Mouse (Mus musculus) heart, adult 9 months (tissue): ENCODE data around the gene Bdnf.

Experiments used
- DNase-seq, 2 experiments: peaks; one replicate each; pipeline ENCODE4 v3.0.0; 2022; ENCODE audit warnings: low spot score in 2 of 2

Bdnf gene

DNA sequence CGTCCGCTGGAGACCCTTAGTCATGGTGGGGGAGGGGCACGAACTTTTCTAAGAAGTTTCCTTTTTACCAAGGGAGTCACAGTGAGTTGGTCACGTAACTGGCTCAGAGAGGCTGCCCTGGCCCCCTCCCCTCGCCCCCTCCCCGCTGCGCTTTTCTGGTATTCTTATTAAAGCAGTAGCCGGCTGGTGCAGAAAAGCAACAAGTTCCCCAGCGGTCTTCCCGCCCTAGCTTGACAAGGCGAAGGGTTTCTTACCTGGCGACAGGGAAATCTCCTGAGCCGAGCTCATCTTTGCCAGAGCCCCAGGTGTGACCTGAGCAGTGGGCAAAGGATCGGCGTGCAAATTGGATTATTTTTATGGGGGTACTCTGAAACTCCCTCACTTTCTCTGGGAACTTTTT, at the start of gene Bdnf:
Gene Bdnf (plus strand): TSS at position 169 of the 400 bp plus-strand sequence.
- DNase-seq, result no peak

DNA sequence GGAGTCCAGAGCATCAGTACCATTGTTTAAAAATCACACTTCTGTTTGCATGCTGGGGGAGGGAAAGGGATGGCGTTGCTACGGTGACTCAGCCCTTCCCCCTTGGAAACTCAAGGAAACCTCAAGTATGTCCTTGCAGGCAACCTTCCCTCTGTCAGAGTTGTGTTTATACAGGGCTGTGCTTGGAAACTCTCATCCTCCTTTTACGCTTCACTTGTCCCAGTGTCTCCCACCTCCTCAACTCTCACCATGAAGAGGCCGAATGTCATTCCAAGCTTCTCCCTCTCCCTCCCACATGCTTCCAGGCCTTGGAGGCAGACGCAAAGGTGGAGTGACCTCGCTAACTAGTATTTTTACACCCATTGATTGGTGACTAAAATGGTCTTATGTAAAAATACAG, 47.6 kb upstream of the Bdnf start:
- DNase-seq, result no peak

DNA sequence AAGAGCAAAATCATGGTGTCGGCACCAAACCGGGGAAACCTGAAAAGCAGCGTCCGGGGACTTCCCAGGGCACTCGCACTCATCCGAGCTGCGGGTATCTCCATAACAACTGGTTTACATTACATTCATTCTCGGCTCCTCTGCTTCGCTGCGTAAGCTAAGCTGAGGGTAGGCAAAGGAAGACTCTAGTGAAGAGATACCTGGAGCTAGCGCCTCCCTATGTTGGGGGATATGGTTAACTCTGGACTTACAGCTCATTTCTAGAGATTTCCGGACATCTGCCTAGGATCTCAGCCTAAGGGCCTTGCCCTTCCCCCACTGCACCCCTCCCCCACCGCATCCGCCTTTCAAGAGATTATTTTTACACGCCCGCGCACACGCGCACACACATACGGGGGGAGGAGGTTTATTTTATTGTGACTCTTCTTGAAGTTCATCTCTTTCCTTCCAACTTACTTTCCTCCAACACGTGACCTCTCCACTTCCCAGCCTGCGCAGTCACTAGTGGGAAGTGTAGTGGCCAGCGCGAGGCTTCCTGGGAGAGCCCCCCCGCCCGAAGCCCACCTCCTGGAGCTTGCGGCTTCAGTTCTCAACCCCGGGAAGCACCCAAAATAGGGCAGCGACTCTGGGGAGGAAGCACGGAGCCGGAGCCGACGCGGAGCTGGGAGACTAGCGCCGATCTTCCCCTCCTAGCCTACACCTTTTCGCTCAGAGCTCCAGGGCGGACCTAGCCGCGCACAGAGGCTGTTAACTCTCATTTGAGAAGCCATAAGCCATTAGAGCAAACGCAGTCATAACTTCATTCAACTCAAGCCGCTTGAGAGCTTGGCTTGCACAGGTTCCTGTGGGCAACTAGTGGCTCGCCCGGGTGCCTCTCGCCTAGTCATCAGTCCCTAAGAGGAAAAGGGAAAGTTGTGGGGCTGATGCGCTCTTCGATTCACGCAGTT, 718 bp upstream of the Bdnf start:
- DNase-seq, result no peak

DNA sequence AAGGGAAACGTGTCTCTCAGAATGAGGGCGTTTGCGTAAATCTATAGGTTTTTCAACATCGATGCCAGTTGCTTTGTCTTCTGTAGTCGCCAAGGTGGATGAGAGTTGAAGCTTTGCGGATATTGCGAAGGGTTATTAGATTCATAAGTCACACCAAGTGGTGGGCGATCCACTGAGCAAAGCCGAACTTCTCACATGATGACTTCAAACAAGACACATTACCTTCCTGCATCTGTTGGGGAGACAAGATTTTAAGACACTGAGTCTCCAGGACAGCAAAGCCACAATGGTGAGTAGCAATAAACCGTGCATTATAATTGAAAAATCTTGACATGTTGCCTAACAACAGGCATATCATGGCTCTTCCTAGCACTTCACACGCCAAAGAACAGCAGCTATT, 551 bp downstream of the Bdnf start:
- no peak for DNase-seq

DNA sequence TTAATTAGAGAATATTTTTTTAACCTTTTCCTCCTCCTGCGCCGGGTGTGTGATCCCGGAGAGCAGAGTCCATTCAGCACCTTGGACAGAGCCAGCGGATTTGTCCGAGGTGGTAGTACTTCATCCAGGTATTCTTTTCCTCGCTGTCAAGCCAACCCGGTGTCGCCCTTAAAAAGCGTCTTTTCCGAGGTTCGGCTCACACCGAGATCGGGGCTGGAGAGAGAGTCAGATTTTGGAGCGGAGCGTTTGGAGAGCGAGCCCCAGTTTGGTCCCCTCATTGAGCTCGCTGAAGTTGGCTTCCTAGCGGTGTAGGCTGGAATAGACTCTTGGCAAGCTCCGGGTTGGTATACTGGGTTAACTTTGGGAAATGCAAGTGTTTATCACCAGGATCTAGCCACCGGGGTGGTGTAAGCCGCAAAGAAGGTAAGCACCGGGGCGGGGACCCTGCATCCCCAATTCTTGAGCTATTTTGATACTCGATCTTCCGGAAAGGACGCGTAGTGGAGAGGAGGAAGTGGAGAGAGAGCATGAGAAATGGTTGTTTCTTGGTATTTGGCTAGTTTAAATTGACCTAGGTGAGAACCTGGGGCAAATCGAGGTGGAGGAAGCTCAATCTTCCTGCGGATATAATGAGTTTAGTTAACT, 1.6 kb downstream of the Bdnf start:
- DNase-seq, result no peak

DNA sequence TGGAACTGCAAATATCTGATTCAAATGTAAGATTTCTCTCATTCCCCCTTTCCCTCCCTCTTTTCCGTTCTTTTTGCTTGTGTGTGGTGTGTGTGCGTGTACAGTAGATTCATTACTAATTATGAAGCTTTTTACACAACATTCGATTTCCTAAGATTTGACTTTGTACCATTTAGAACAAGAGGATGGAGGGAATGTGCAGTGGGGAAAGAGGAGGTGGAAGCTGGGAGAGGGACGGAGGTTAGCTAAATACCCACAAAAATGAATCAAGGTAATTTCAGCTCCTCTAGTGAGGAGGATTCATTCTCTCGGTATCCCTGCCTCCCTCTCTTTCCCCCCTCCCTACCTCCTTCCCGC, 2.1 kb downstream of the Bdnf start:
- DNase-seq, result no peak

DNA sequence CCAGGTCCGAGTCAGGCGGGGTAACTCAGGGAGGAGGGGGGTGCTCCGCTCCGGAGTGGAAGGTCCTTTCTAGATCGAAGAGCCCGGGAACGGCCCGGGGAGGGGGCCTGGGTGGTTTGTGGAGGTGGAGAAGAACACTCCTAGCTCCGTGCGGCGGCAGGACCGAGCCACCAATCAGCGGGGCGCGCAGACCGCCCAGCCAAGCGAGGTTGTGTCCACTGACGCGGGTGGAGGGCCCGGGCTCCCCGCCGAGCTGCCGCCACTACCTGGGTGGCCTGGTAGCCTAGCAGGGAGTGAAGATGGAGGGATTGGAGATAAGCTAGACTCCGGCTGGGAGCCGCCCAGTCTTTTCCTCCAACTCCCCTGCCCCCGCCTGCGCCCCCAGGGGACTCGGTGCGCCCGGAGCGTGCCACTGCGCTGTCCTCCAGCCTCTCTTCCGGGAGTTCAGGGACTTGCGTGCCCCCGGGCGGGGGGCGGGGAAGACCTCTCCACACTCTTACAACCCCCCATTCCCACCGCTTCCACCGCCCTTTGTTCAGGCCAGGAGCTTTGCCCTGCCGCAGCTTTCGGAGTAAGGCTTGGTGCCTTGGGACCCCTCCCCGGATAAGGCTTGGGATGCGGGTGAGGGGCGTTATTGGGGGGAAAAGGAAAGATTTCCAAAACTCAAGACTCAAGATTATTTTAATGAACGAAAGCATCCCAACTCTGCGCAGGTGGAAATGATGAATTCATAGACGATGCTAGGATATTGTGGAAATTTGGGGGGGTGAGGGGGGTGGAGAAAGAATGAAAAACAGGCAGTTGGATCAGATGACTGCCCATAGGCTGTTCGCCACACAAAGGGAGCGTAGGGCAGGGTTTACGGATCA, 3.0 kb downstream of the Bdnf start:
- DNase-seq, result no peak

DNA sequence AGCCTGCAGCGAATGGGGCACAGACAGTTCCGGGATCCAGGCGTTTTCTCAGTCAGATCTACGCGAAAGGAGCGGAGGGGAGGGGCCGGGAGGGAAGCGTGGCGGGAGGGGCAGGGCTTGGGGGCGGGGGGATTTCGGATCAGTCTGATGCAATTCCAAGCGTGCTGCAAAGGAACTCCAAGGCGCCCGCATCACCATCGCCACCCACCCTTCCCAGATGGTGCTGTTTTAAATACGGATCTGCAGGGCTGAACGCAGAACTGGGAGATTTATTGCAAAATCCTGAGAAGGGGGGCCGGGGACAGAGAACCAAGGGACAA, 3.5 kb downstream of the Bdnf start:
- DNase-seq, result peak in 1 of 2 experiments; percentile 0

DNA sequence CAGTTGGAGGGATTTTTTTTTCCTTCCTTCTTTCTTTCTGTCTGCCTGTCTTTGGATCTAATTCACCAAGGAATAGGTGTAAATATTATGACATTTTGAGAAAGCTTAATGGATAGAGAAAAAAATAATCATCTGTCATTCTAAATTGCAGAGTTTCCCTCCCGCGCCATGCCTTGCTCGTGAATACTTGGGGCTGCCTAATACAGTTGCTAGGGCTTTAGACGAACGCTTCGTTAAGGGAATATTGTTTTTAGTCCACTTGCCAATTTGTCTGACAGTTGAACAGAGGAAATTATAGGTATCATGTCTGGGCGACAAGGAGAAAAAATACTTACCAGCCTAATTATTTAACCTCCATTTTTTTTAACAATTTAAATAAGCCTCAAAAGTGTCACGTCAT, 4.0 kb downstream of the Bdnf start:
- no peak for DNase-seq

DNA sequence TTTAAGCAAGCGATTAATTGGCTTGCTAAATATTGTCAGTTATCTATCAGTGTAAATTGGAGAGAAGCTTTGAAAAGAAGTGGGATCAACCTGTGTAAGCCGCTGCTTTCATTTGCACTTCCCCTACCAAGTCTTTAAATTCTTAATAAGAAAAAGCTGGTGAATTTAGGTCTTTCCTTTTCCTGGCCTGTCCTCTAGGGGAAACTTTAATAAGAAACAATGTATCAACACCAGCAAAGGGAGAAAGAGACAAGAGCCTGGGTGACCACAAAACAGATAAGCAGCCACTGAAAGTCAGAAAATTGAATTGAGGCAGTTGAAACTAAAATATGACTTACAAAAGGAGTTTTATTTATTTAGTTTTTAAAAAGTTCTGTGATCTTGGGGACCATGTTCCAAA, 4.9 kb downstream of the Bdnf start:
- DNase-seq, result no peak

DNA sequence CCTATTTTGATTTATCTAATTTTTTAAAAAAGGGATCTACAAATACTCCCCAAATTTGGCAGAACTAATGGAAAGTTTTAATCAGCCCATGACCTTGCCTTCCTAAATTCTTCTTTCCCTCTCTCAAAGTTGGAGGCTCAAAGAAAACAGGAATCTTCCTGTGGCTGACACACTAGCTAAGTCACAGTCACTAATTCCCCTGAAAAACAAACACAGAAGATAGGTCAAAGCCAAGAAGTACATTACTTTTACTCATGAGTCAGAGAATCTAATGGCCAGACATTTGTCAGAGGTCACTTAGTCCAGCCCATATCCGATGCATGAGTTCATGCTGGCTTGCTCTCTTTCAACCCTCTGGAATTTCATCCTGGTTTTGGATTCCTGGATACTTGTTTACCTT, 6.6 kb downstream of the Bdnf start:
- no peak for DNase-seq

DNA sequence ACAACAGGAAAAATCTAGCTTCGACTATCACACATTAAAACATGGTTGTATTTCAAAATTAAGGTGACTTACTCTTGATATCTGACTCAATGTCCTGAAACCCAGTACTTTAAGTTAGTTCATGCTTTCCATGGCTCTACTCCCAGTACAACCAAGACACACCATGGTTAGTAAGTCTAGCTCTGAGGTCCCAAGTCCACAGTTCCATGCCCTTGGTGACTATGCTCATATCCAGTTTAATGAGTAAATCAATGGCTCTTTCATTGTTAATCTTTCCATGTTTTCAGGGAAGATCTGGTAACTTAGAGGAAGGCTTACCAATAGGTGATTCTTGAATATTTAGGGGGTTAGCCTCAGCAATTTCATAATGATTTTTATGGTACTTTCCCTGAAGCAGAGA, 14.2 kb downstream of the Bdnf start:
- no peak for DNase-seq

DNA sequence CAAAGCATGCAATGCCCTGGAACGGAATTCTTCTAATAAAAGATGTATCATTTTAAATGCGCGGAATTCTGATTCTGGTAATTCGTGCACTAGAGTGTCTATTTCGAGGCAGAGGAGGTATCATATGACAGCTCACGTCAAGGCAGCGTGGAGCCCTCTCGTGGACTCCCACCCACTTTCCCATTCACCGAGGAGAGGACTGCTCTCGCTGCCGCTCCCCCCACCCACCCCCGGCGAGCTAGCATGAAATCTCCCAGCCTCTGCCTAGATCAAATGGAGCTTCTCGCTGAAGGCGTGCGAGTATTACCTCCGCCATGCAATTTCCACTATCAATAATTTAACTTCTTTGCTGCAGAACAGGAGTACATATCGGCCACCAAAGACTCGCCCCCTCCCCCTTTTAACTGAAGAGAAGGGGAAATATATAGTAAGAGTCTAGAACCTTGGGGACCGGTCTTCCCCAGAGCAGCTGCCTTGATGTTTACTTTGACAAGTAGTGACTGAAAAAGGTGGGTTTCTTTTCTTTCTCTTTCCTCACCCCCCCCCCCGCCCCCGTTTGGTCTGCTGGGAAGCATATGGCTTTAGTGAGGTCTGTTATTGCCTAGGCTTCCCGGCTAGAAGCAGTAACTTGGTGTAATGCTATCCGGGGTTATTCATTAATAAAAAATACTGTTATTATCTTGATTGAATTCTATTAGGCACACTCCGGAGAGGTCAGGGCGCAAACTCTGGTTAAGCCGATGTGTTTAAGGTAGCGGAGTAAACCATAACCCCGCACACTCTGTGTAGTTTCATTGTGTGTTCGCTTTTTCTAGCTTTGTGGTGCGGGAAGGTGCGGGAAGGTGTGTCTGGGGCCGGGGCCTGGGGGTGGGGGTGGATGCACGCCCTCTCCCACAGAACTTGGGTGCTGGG, 18.0 kb downstream of the Bdnf start:
- DNase-seq, result no peak

DNA sequence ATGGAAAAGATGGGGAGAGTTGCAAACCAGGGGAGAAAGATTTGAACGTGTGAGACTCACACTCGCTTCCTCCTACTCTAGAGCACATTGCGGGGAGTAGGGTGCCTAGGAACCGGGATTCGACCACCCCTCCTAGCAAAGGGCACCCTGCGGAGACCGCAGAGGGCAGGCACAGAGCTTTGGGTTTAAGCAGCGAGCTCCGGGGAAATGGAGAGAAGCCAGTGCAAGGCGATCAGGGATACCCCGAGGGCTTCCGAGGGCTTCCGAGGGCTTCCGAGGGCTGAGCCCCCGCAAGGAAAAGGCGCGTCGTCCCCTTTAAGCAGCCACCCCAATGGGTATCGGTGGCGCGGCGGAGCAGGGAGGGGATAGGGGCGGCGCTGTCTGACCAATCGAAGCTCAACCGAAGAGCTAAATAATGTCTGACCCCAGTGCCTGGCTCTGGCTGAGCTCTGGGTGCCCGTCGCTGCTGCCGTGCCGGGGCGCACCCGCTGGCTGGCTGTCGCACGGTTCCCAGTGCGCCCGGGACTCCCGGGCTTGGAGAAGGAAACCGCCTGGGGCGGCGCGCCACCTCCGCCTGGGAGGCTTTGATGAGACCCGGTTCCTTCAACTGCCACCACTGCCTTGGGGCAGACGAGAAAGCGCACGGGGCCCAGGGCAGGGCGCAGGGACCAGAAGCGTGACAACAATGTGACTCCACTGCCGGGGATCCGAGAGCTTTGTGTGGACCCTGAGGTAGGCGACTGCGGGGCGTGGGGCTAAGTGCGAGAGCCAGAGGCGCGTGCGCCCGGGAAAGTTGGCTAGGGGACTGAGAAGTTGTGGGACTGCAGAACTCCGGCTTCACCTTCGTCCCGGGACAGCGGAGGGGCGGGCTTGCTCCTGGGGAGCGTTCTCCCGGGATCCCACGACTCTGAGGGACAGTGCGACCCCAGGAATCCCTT, 18.9 kb downstream of the Bdnf start:
- peak; percentile 48 to 53 for DNase-seq

DNA sequence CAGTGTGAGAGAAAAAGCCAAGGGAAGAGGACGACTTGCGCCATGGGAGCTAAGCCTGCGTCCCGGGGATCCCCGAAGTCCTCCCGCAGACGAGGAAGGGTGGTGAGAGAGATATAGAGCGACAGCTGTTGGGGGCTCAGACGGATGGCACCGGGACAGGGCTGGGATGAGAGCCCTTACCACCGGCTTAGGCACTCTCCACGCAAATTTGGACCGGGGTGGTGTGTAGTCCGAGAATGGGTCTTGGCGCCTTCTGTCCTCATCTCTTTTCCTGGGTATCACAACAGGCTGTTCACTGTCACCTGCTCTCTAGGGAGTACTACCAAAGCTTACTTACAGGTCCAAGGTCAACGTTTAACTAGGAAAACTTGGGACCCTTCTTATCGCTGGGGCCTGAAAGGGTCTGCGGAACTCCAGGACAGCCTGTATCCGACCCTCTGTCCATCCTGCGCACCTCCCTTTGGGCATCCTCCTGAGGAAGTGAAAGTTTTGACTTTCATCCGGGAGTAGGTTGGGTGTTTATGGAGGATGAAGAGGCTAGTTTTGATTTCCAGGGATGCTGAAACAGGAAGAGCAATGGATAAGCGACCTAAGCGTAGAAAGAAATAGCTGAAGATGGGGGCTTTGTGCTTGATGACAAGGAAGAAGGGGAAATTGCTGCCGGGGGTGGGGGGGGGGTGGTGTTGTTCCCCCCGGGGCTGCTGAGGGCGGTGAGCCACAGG, 19.8 kb downstream of the Bdnf start:
- DNase-seq, result no peak

DNA sequence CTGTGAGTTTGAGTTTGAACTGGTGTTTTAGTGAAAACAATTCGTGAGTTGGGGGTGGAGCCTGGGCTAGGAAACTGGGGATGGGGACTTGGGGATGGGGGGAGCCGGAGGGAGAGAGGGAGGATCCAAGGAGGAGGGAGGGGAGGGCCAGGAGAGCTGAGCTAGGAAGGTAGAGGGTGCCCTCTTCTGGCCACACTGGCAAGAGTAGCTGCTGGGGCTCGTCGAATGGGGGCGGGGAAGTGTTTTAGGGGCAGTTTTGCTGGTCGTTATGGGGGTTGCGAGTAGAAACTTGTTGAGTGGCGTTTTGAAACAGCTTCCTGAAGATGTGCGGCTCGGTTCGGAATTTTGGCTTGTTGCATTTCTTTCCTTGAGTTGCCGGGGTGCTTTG, 20.3 kb downstream of the Bdnf start:
- peak; percentile 33 to 45 for DNase-seq

DNA sequence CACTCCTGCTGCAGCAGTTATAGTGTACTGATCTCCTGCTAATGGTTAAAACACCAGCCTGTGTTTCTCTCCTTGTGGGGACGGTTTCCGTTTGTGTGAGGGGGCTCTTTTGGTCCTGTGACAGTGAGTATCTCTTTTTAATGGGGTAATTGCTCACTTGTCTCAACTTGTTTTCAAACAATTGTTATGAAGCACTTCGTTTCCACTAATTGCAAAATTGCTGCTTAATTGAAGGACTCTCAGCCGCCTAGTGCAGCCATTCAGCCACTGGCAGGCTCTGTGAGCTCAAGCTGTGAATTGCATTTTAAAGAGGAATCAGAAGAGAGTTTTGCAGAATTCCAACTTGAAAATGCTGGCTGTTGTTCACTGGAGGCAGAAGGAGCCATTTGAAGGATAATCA, 22.7 kb downstream of the Bdnf start:
- DNase-seq, result no peak

DNA sequence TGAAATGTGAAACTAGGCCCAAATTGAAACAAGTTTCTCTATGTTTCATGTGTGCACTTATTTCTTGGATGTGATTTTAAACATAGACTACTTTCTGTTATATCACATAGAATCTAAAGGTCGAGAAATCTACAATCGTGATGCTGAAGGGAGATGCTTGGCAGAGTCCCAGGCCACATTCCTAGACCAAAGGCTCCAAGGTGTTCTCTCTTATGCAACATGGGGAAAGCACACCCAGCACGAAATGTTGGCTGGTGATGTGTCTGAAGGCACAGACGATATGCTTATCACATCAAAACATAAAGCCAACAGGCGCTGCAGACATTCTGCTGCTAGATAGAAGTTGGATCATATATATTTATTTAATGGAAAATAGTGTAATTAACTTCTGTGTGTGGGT, 25.8 kb downstream of the Bdnf start:
- DNase-seq, result no peak

DNA sequence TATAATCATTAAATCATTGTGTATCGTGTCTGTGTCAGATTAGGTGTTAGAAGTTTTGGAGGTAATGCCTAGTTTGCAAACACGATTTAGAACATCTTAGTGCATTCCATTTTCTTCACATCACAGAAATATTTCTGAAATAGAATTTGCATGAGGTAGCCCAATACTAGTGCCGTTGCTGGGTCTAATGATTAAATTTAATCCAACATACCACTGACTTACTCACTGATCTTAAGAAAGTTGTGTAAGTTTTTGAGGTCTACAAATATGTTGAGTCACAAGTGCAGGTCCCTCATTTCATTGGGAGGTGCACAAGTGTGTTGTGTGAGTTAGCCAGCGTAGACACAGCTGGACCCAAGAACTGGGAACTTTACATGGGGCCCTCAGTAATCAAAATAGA, 29.1 kb downstream of the Bdnf start:
- DNase-seq, result no peak

DNA sequence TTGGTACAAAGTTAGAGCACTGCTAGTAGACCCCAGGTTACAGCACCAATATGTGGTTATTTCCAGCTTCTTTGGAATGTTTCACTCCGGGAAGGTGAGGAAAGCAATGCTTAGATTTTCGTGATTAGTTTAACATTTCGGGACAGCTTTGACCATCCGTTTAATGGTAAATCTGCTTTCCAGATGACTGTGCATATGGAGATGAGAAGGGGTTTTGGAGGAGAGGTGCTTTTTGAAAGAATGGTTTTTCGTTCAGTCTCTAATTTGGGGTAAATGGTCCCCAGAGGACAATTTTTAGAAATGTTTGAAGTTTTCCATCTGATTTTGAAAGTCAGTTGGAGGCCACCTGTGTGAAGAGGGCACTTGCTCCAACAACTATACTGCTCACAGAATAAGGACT, 29.6 kb downstream of the Bdnf start:
- DNase-seq, result no peak
